Mouse (Mus musculus) neural tube, embryonic 15.5 days (tissue): ENCODE measurements around the gene Ldlrap1. TPM values are rescaled to one million over a fixed set of nuclear protein-coding genes. Genes with fewer than 3 reads are reported as not detected.

Experiments used
- ATAC-seq: fragments of 200-750 bp; cut with Nextera tagmentation; 2 replicates; pipeline ENCODE4 v1.8.0; 2017; ENCODE audit warnings: mild to moderate bottlenecking, moderate TSS enrichment, moderate library complexity; ENCODE audit not compliant: low FRiP score
- H3K27ac ChIP-seq: fragments of 300-500 bp; sonication (generic); replicated peaks from 2 replicates; pipeline ENCODE4 v1.5.1; 2015; ENCODE audit warnings: mild to moderate bottlenecking, inconsistent platforms
- H3K27me3 ChIP-seq: fragments of 300-500 bp; sonication (generic); replicated peaks from 2 replicates; pipeline ENCODE4 v1.6.1; 2015; ENCODE audit warnings: inconsistent platforms
- H3K36me3 ChIP-seq: fragments of 300-500 bp; sonication (generic); 2 replicates; pipeline ENCODE4 v1.6.1; 2015; ENCODE audit warnings: inconsistent platforms
- H3K4me1 ChIP-seq: fragments of 300-500 bp; sonication (generic); 2 replicates; pipeline ENCODE4 v1.6.1; 2015; ENCODE audit warnings: inconsistent platforms
- H3K4me2 ChIP-seq: fragments of 300-500 bp; sonication (generic); 2 replicates; pipeline ENCODE4 v1.6.1; 2015; ENCODE audit warnings: inconsistent platforms, mild to moderate bottlenecking, moderate library complexity
- H3K4me3 ChIP-seq: fragments of 300-500 bp; sonication (generic); replicated peaks from 2 replicates; pipeline ENCODE4 v1.5.1; 2015; ENCODE audit warnings: mild to moderate bottlenecking, inconsistent platforms
- H3K9ac ChIP-seq: fragments of 300-500 bp; sonication (generic); replicated peaks from 2 replicates; pipeline ENCODE4 v1.6.1; 2015; ENCODE audit warnings: mild to moderate bottlenecking, inconsistent platforms
- H3K9me3 ChIP-seq: fragments of 300-500 bp; sonication (generic); replicated peaks from 2 replicates; pipeline ENCODE4 v1.6.1; 2016; ENCODE audit warnings: inconsistent platforms
- WGBS: fragments of 180-500 bp; shearing (Covaris S2); methylation state at CpG from one replicate; pipeline ENCODE4 v1.1.7; 2015; ENCODE audit warnings: mixed read lengths; 5-methylcytosine and 5-hydroxymethylcytosine counted together
- polyA plus RNA-seq: library from polyadenylated mRNA; unstranded; fragments of >200 nt; fragmentation: Nextera tagmentation; extraction: Ambion mirVana; gene quantifications from 2 replicates; pipeline ENCODE4 v1.2.1, GENCODE M21; 2015

Ldlrap1 gene
- polyA plus RNA-seq, 1 experiment from 2014 or later, result 2.4 TPM

DNA sequence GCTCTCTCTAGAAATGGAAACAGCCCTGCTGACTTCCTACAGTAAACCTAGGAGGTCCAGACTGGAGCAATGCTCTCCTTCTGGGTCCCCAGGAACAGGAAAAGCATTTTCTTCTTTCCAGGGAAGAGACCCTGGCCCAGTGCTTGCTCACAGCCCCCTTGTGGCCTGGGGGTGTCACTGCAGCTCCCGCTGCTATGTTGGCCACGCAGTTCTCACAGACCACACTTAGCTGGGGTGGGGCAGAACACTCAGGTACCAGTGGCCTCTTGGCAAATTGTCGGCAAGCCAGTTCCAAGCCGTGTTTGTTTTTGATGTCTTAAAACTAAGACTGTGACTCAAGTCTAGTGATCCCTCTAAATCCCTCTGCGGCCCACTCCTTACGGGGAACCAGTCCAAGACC, 65.9 kb downstream of the Ldlrap1 start:
- Histone ChIP-seq H3K27ac (0 out of 2 replicates have a peak overlapping the region, but pooled peaks have one; percentile 11), H3K27me3 (no peaks in the 10 kb centered on the region; the same call in 1 of the 2 replicates), H3K4me3 (peak overlapping the region; percentile 60), H3K4me2 (peak overlapping the region; percentile 99), H3K36me3 (no peaks in the 10 kb centered on the region), H3K9ac (peak overlapping the region; percentile 66), H3K4me1 (peaks cover 60% of the 10 kb centered on the region), H3K9me3 (no peaks in the 10 kb centered on the region)
- WGBS, result 33% methylated on average over 6 of the region's 6 CpGs
- ATAC-seq, result no peak

DNA sequence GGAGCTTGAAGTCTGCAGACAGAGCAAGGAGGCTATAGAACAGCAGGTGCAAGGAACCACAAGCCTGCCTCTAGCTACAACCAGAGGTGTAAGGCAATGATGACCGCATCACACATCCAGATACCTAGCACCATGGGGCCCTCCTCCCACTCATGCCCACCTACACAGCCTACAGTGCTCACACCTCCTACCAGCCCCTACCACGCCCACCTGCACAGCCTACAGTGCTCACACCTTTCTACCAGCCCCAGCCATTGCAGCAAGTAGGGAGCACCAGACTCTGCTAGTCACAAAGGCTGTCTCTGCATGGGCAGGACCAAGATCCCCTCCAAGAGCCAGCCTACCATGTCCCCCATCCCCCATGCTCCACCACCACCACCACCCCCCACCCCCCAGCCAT, 66.9 kb downstream of the Ldlrap1 start:
- H3K9ac ChIP-seq, result no peak overlapping the region
- 94% methylated on average over 2 of the region's 2 CpGs for WGBS
- 0 out of 2 replicates have a peak overlapping the region, but pooled peaks have one; percentile 60 for H3K4me3 ChIP-seq
- no peak overlapping the region for H3K27ac ChIP-seq
- peak overlapping the region; percentile 99 for H3K4me2 ChIP-seq
- H3K36me3 ChIP-seq, result no peaks in the 10 kb centered on the region
- ATAC-seq, result no peak
- H3K4me1 ChIP-seq, result peaks cover 64% of the 10 kb centered on the region
- H3K9me3 ChIP-seq, result no peaks in the 10 kb centered on the region
- H3K27me3 ChIP-seq, result no peaks in the 10 kb centered on the region; the same call in 1 of the 2 replicates

DNA sequence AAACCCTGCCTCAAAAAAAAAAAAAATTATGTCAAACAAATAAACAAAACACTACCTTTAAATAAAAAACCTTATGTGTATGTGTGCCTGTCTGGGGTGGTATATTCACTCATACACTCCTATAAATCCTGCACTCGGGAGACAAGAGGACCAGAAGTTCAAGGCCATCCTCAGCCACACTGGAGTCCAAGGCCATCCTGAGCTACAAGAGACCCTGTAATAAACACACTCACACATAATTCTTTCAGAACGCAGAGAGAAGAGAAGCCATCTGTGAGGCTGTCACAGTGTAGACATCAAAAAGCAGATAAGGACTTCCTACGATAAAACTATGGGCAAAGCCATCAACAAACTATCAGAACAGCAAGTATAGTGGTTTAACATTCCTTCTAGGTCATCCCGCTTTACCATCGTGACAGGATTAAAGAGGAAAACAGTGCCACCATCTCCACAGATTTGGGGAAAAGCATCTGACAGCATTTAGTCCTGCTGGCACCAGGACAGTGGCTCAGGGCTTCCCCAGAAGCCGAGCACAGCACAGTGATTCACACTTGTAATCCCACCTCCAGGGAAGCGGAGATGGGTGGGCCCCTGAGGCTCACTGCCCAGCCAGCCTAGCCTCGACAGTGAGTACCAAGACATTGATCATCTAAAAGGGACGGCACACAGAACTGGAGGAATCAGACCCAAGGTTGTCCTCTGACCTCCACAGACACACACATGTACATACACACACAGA, 74.5 kb downstream of the Ldlrap1 start:
- H3K4me3 ChIP-seq, result no peak overlapping the region
- no peaks in the 10 kb centered on the region for H3K36me3 ChIP-seq
- H3K9ac ChIP-seq, result no peak overlapping the region
- no peak for ATAC-seq
- H3K4me1 ChIP-seq, result peaks cover 14% of the 10 kb centered on the region
- 78% methylated on average over 9 of the region's 9 CpGs for WGBS
- no peak overlapping the region for H3K4me2 ChIP-seq
- H3K27ac ChIP-seq, result no peak overlapping the region
- H3K9me3 ChIP-seq, result no peaks in the 10 kb centered on the region
- no peaks in the 10 kb centered on the region for H3K27me3 ChIP-seq

DNA sequence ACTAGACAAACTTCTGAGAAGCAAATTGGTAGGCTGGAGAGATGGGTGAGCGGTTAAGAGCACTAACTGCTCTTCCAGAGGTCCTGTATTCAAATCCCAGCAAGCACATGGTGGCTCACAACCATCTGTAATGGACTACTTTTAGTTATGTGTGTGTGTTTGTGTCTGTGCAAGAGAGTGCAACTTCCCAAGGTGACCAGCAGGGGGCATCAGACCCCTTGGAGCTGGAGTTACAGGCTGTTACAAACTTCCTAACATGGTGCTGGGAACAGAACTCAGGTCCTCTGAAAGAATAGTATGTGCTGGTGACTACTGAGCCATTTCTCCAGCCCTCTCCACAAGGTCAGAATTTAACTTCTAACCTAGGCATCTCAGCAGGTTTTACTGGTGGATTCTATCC, 75.4 kb downstream of the Ldlrap1 start:
- no peak for ATAC-seq
- WGBS, result 93% methylated on average over 1 of the region's 1 CpGs
- Histone ChIP-seq H3K4me2 (no peak overlapping the region), H3K27me3 (no peaks in the 10 kb centered on the region), H3K9me3 (no peaks in the 10 kb centered on the region), H3K4me1 (peaks cover 8% of the 10 kb centered on the region), H3K4me3 (no peak overlapping the region), H3K27ac (no peak overlapping the region), H3K9ac (no peak overlapping the region), H3K36me3 (no peaks in the 10 kb centered on the region)

Other genes with a start within 250 kb of the Ldlrap1 start
- gene Mtfr1l, start 232.6 kb downstream of the Ldlrap1 start, polyA plus RNA-seq, result 166 and 177 TPM in 2 replicates
- 8.4 and 19.4 TPM in 2 replicates for gene Selenon, start 215.9 kb downstream of the Ldlrap1 start, polyA plus RNA-seq
- 4.7 and 4.9 TPM in 2 replicates for gene Man1c1, start 63.7 kb downstream of the Ldlrap1 start, polyA plus RNA-seq
- 78.0 and 91.9 TPM in 2 replicates for gene Maco1, start 85.3 kb upstream of the Ldlrap1 start, polyA plus RNA-seq
- 1.6 and 1.9 TPM in 2 replicates for gene Rhd, start 96.5 kb upstream of the Ldlrap1 start, polyA plus RNA-seq
- gene Tmem50a, start 147.0 kb upstream of the Ldlrap1 start, polyA plus RNA-seq, result 198 and 218 TPM in 2 replicates
- gene Rsrp1, start 155.6 kb upstream of the Ldlrap1 start, polyA plus RNA-seq, result 460 and 502 TPM in 2 replicates
- 55.7 and 62.0 TPM in 2 replicates for gene Syf2, start 162.9 kb upstream of the Ldlrap1 start, polyA plus RNA-seq